Mouse (Mus musculus) liver, embryonic 14.5 days (tissue): ENCODE measurements around the gene Csf1. TPM values are rescaled to one million over a fixed set of nuclear protein-coding genes. Genes with fewer than 3 reads are reported as not detected.

Experiments used
- ATAC-seq: fragments of 200-750 bp; cut with Nextera tagmentation; 2 replicates; pipeline ENCODE4 v1.8.0; 2017; ENCODE audit warnings: moderate number of reproducible peaks, mild to moderate bottlenecking, moderate library complexity; ENCODE audit not compliant: insufficient read depth
- DNase-seq, 3 experiments: peaks; one replicate each; pipeline ENCODE4 v3.0.0-alpha.2; 2012 to 2013; ENCODE audit warnings: low read depth in 3 of 3, low spot score in 3 of 3
- H3K27ac ChIP-seq: fragments of 300-500 bp; sonication (generic); 2 replicates; pipeline ENCODE4 v1.5.1; 2014; ENCODE audit warnings: moderate library complexity, mild to moderate bottlenecking, control low read depth, inconsistent platforms
- H3K27me3 ChIP-seq: fragments of 300-500 bp; sonication (generic); 2 replicates; pipeline ENCODE4 v1.6.1; 2014; ENCODE audit warnings: mild to moderate bottlenecking, low read length, moderate library complexity; ENCODE audit not compliant: control insufficient read depth, insufficient read depth
- H3K36me3 ChIP-seq: fragments of 300-500 bp; sonication (generic); replicated peaks from 2 replicates; pipeline ENCODE4 v1.6.1; 2014; ENCODE audit warnings: low read depth; ENCODE audit not compliant: control insufficient read depth, insufficient read depth
- H3K4me1 ChIP-seq, 2 experiments: fragments of 200-500 bp in 1 of 2; fragments of 300-500 bp in 1 of 2; sonication (generic) in 1 of 2; replicated peaks; 2 replicates each; pipeline ENCODE4 v1.6.1; 2012 to 2014; ENCODE audit warnings: antibody characterized with exemption in 1 of 2, inconsistent platforms in 1 of 2, low read length in 1 of 2; ENCODE audit not compliant: control insufficient read depth in 2 of 2, insufficient read depth in 2 of 2
- H3K4me2 ChIP-seq: fragments of 300-500 bp; sonication (generic); 2 replicates; pipeline ENCODE4 v1.6.1; 2014; ENCODE audit warnings: low read depth, mild to moderate bottlenecking, control low read depth, moderate library complexity
- H3K4me3 ChIP-seq, 2 experiments: fragments of 200-500 bp in 1 of 2; fragments of 300-500 bp in 1 of 2; sonication (generic) in 1 of 2; 2 replicates each; pipeline ENCODE4 v1.5.1; 2012 to 2014; ENCODE audit warnings: low read depth in 2 of 2, low read length in 2 of 2, mild to moderate bottlenecking in 2 of 2, control low read depth in 1 of 2, inconsistent platforms in 1 of 2, moderate library complexity in 1 of 2; ENCODE audit not compliant: insufficient read depth in 1 of 2
- H3K9ac ChIP-seq: fragments of 300-500 bp; sonication (generic); replicated peaks from 2 replicates; pipeline ENCODE4 v1.6.1; 2014; ENCODE audit warnings: mild to moderate bottlenecking, control low read depth, moderate library complexity
- H3K9me3 ChIP-seq: fragments of 300-500 bp; sonication (generic); 2 replicates; pipeline ENCODE4 v1.6.1; 2016; ENCODE audit warnings: low read length, mixed read lengths; ENCODE audit not compliant: control insufficient read depth
- CTCF ChIP-seq: IDR thresholded peaks from 2 replicates; pipeline ENCODE4 v1.5.1; 2016; ENCODE audit warnings: antibody characterized with exemption, low read depth, control low read depth
- EP300 ChIP-seq: IDR thresholded peaks from 2 replicates; pipeline ENCODE4 v1.6.1; 2016; ENCODE audit warnings: antibody characterized with exemption, low read depth
- WGBS: fragments of 180-500 bp; shearing (Covaris S2); extraction: QIAGEN DNeasy Blood & Tissue Kit; methylation state at CpG from one replicate; pipeline ENCODE4 v1.1.7; 2014; ENCODE audit not compliant: insufficient replicate concordance; 5-methylcytosine and 5-hydroxymethylcytosine counted together
- polyA plus RNA-seq, 2 experiments: library from polyadenylated mRNA; depleted of rRNA in 1 of 2; stranded (reverse) in 1 of 2; unstranded in 1 of 2; fragments of >200 nt; fragmentation: Nextera tagmentation in 1 of 2; extraction: Ambion mirVana in 1 of 2; gene quantifications; 2 replicates each; pipeline versions ENCODE4 v1.2.1 to v1.2.3; 2012 to 2014

The Csf1 gene
- polyA plus RNA-seq, 2 experiments, result 4.4 to 5.9 TPM

- Histone ChIP-seq H3K9ac (no peak overlapping the region), H3K27ac (no peak overlapping the region)
- no peak for DNase-seq
Measured at GRCm38 (mm10) chr3:107802185-107802946, 42.1 kb upstream of the Csf1 start.

GRCm38 (mm10) chr3:107798946-107799345 is 38.7 kb upstream of the Csf1 start:
- H3K4me2 ChIP-seq, result no peak overlapping the region
- 61% methylated on average over 5 of the region's 5 CpGs for WGBS
- DNase-seq, result no peak
- no peak for TF ChIP-seq CTCF
- no peak for TF ChIP-seq EP300
- H3K27ac ChIP-seq, result no peak overlapping the region
- H3K9me3 ChIP-seq, result no peaks in the 10 kb centered on the region
- H3K36me3 ChIP-seq, result no peaks in the 10 kb centered on the region
- peaks cover 0 to 4% of the 10 kb centered on the region in 2 experiments; a peak in 2 of 4 replicates for H3K4me1 ChIP-seq
- H3K27me3 ChIP-seq, result no peaks in the 10 kb centered on the region
- no peak overlapping the region for H3K9ac ChIP-seq
- no peak for ATAC-seq
- no peak overlapping the region for H3K4me3 ChIP-seq

More at GRCm38 (mm10) chr3:107802185-107802946, 42.1 kb upstream of the Csf1 start:
- no peak overlapping the region for H3K4me2 ChIP-seq
- no peaks in the 10 kb centered on the region for H3K36me3 ChIP-seq
- no peak overlapping the region for H3K4me3 ChIP-seq
- WGBS, result 73% methylated on average over 8 of the region's 8 CpGs
- ATAC-seq, result no peak
- H3K27me3 ChIP-seq, result no peaks in the 10 kb centered on the region
- no peak for TF ChIP-seq EP300
- no peaks in the 10 kb centered on the region for H3K9me3 ChIP-seq
- H3K4me1 ChIP-seq, result peaks cover 0 to 4% of the 10 kb centered on the region in 2 experiments; a peak in 2 of 4 replicates

- DNase-seq (no peak), ATAC-seq (no peak)
- Histone ChIP-seq H3K9ac (no peak overlapping the region), H3K27me3 (no peaks in the 10 kb centered on the region), H3K27ac (no peak overlapping the region), H3K4me2 (no peak overlapping the region), H3K9me3 (no peaks in the 10 kb centered on the region), H3K4me3 (no peak overlapping the region), H3K4me1 (no peaks in the 10 kb centered on the region; a peak in 1 of 4 replicates), H3K36me3 (no peaks in the 10 kb centered on the region)
- no peak for TF ChIP-seq CTCF
- no peak for TF ChIP-seq EP300
- 41% methylated on average over 8 of the region's 8 CpGs for WGBS
Measured at GRCm38 (mm10) chr3:107796191-107796983, 36.1 kb upstream of the Csf1 start.

- H3K36me3 ChIP-seq, result no peaks in the 10 kb centered on the region
- H3K4me2 ChIP-seq, result no peak overlapping the region
- peaks cover 0 to 3% of the 10 kb centered on the region in 2 experiments; a peak in 1 of 4 replicates for H3K4me1 ChIP-seq
- no peak overlapping the region for H3K4me3 ChIP-seq
- no peak overlapping the region for H3K9ac ChIP-seq
- no peak overlapping the region for H3K27ac ChIP-seq
- TF ChIP-seq EP300 (no peak), CTCF (no peak)
- no peak for DNase-seq
- no peaks in the 10 kb centered on the region for H3K9me3 ChIP-seq
- no peak for ATAC-seq
- WGBS, result 57% methylated on average over 3 of the region's 3 CpGs
- no peaks in the 10 kb centered on the region for H3K27me3 ChIP-seq
Measured at GRCm38 (mm10) chr3:107794890-107795289, 34.6 kb upstream of the Csf1 start.
